Mouse (Mus musculus) forebrain, embryonic 11.5 days (tissue): Measurements from ENCODE around the gene Egln1. TPM values are rescaled to one million over a fixed set of nuclear protein-coding genes. Genes with fewer than 3 reads are reported as not detected.

Source experiments
- ATAC-seq: fragments of 200-750 bp; cut with Nextera tagmentation; replicated peaks from 2 replicates; pipeline ENCODE4 v1.8.0; 2017; ENCODE audit warnings: moderate TSS enrichment; ENCODE audit not compliant: low FRiP score
- DNase-seq: peaks from one replicate; pipeline ENCODE4 v3.0.0-alpha.2; 2017; ENCODE audit warnings: low spot score
- H3K27ac ChIP-seq: fragments of 300-500 bp; sonication (generic); 2 replicates; pipeline ENCODE4 v1.5.1; 2014; ENCODE audit warnings: low read depth, low read length
- H3K27me3 ChIP-seq: fragments of 300-500 bp; sonication (generic); 2 replicates; pipeline ENCODE4 v1.6.1; 2014; ENCODE audit warnings: mild to moderate bottlenecking, low read length, mixed read lengths; ENCODE audit not compliant: control insufficient read depth, insufficient read depth
- H3K36me3 ChIP-seq: fragments of 300-500 bp; sonication (generic); 2 replicates; pipeline ENCODE4 v1.6.1; 2014; ENCODE audit warnings: mild to moderate bottlenecking, low read length, moderate library complexity, mixed read lengths; ENCODE audit not compliant: control insufficient read depth, insufficient read depth
- H3K4me1 ChIP-seq: fragments of 300-500 bp; sonication (generic); replicated peaks from 2 replicates; pipeline ENCODE4 v1.6.1; 2014; ENCODE audit warnings: low read length, mixed read lengths; ENCODE audit not compliant: control insufficient read depth, insufficient read depth
- H3K4me2 ChIP-seq: fragments of 300-500 bp; sonication (generic); 2 replicates; pipeline ENCODE4 v1.6.1; 2014; ENCODE audit warnings: low read depth, mild to moderate bottlenecking, low read length, moderate library complexity, mixed read lengths; ENCODE audit not compliant: severe bottlenecking
- H3K4me3 ChIP-seq: fragments of 300-500 bp; sonication (generic); 2 replicates; pipeline ENCODE4 v1.5.1; 2014; ENCODE audit warnings: low read depth, low read length
- H3K9ac ChIP-seq: fragments of 300-500 bp; sonication (generic); 2 replicates; pipeline ENCODE4 v1.6.1; 2014; ENCODE audit warnings: low read length
- H3K9me3 ChIP-seq: fragments of 300-500 bp; sonication (generic); 2 replicates; pipeline ENCODE4 v1.6.1; 2016; ENCODE audit warnings: low read length, mixed read lengths; ENCODE audit not compliant: control insufficient read depth
- WGBS: fragments of 180-500 bp; shearing (Covaris S2); extraction: QIAGEN DNeasy Blood & Tissue Kit; methylation state at CpG from one replicate; pipeline ENCODE4 v1.1.7; 2014; 5-methylcytosine and 5-hydroxymethylcytosine counted together
- polyA plus RNA-seq: library from polyadenylated mRNA; unstranded; fragments of >200 nt; fragmentation: Nextera tagmentation; extraction: Ambion mirVana; gene quantifications from 2 replicates; pipeline ENCODE4 v1.2.1, GENCODE M21; 2014

The Egln1 gene
- polyA plus RNA-seq, 1 experiment from 2014 or later = 20.7 TPM

GRCm38 (mm10) chr8:124863729-124864128 lies 85.4 kb downstream of the Egln1 start:
- no peak for DNase-seq
- 26% methylated on average over 8 of the region's 8 CpGs for WGBS
- no peak overlapping the region for H3K27ac ChIP-seq
- H3K36me3 ChIP-seq = peaks cover 14% of the 10 kb centered on the region; the same call in 1 of the 2 replicates
- peak overlapping the region; percentile 95 for H3K4me3 ChIP-seq
- H3K9me3 ChIP-seq = no peaks in the 10 kb centered on the region
- peak overlapping the region; percentile 98 for H3K9ac ChIP-seq
- no peak for ATAC-seq
- no peaks in the 10 kb centered on the region for H3K27me3 ChIP-seq
- peak overlapping the region; percentile 66 for H3K4me2 ChIP-seq
- H3K4me1 ChIP-seq = peaks cover 8% of the 10 kb centered on the region; the same call in 1 of the 2 replicates

- H3K27ac ChIP-seq = peak overlapping the region; percentile 81
- H3K9ac ChIP-seq = peak overlapping the region; percentile 98
Observed at GRCm38 (mm10) chr8:124863163-124863677, 85.9 kb downstream of the Egln1 start.

GRCm38 (mm10) chr8:124862321-124863162 lies 86.6 kb downstream of the Egln1 start, which contains the start of the genes Gnpat and 2810004N23Rik:
TSS of gene Gnpat (plus strand) at chr8:124863033.
TSS of gene 2810004N23Rik (minus strand) at chr8:124863120.
- Histone ChIP-seq H3K9me3 (no peaks in the 10 kb centered on the region), H3K27me3 (no peaks in the 10 kb centered on the region), H3K4me3 (peak within 1 kb of the TSS; percentile 95), H3K4me1 (peaks cover 8% of the 10 kb centered on the region; the same call in 1 of the 2 replicates), H3K27ac (peak within 1 kb of the TSS; percentile 81), H3K4me2 (peak within 1 kb of the TSS; percentile 66), H3K36me3 (peaks cover 14% of the 10 kb centered on the region; the same call in 1 of the 2 replicates), H3K9ac (peak within 1 kb of the TSS; percentile 98)
- WGBS = 2% methylated on average over 55 of the region's 55 CpGs
- DNase-seq (peak; percentile 97), ATAC-seq (peak; percentile 98)

More at GRCm38 (mm10) chr8:124863163-124863677, 85.9 kb downstream of the Egln1 start:
- Histone ChIP-seq H3K27me3 (no peaks in the 10 kb centered on the region), H3K4me1 (peaks cover 8% of the 10 kb centered on the region; the same call in 1 of the 2 replicates), H3K36me3 (peaks cover 14% of the 10 kb centered on the region; the same call in 1 of the 2 replicates), H3K4me3 (peak overlapping the region; percentile 95), H3K4me2 (peak overlapping the region; percentile 66), H3K9me3 (no peaks in the 10 kb centered on the region)
- 0% methylated on average over 31 of the region's 33 CpGs for WGBS
- DNase-seq (no peak), ATAC-seq (peak; percentile 86)

GRCm38 (mm10) chr8:124860188-124860587 lies 88.9 kb downstream of the Egln1 start:
- no peak for DNase-seq
- no peaks in the 10 kb centered on the region for H3K9me3 ChIP-seq
- no peak overlapping the region for H3K9ac ChIP-seq
- H3K27ac ChIP-seq = no peak overlapping the region
- H3K4me3 ChIP-seq = no peak overlapping the region
- H3K4me1 ChIP-seq = peaks cover 8% of the 10 kb centered on the region; the same call in 1 of the 2 replicates
- peaks cover 28% of the 10 kb centered on the region for H3K36me3 ChIP-seq
- H3K27me3 ChIP-seq = no peaks in the 10 kb centered on the region
- no peak overlapping the region for H3K4me2 ChIP-seq
- WGBS = 89% methylated on average over 3 of the region's 3 CpGs
- no peak for ATAC-seq

- peaks cover 8% of the 10 kb centered on the region; the same call in 1 of the 2 replicates for H3K4me1 ChIP-seq
- DNase-seq = no peak
Observed at GRCm38 (mm10) chr8:124859466-124859865, 89.7 kb downstream of the Egln1 start.

More at GRCm38 (mm10) chr8:124859466-124859865, 89.7 kb downstream of the Egln1 start:
- ATAC-seq = no peak
- H3K9me3 ChIP-seq = no peaks in the 10 kb centered on the region; the same call in 1 of the 2 replicates
- no peak overlapping the region for H3K9ac ChIP-seq
- no peak overlapping the region for H3K4me2 ChIP-seq
- no peak overlapping the region for H3K4me3 ChIP-seq
- H3K27ac ChIP-seq = no peak overlapping the region
- peaks cover 33% of the 10 kb centered on the region for H3K36me3 ChIP-seq
- H3K27me3 ChIP-seq = no peaks in the 10 kb centered on the region

Other genes starting within 250 kb of the Egln1 start
- gene Ttc13, start 227.3 kb downstream of the Egln1 start, polyA plus RNA-seq = 60.3 and 63.2 TPM in 2 replicates
- gene Arv1, start 227.2 kb downstream of the Egln1 start, polyA plus RNA-seq = 34.1 and 38.2 TPM in 2 replicates
- 1.2 and 1.4 TPM in 2 replicates for gene Fam89a, start 197.5 kb downstream of the Egln1 start, polyA plus RNA-seq
- 2.2 and 2.7 TPM in 2 replicates for gene Trim67, start 156.2 kb downstream of the Egln1 start, polyA plus RNA-seq
- 153 TPM in 2 replicates for gene Gnpat, start 86.3 kb downstream of the Egln1 start, polyA plus RNA-seq
- 56.7 and 59.1 TPM in 2 replicates for gene 2810004N23Rik, start 86.2 kb downstream of the Egln1 start, polyA plus RNA-seq
- 10.3 and 11.6 TPM in 2 replicates for gene Exoc8, start 51.6 kb downstream of the Egln1 start, polyA plus RNA-seq
- 11.1 and 12.3 TPM in 2 replicates for gene Sprtn, start 51.4 kb downstream of the Egln1 start, polyA plus RNA-seq
- 126 and 130 TPM in 2 replicates for gene Tsnax, start 63.7 kb upstream of the Egln1 start, polyA plus RNA-seq
- 1.0 and 1.3 TPM in 2 replicates for gene Disc1, start 104.9 kb upstream of the Egln1 start, polyA plus RNA-seq